Mouse (Mus musculus): Measurements from ENCODE around the gene Nptxr.

Gene Nptxr

GRCm38 (mm10) chr15:79790905-79791304, 13.7 kb downstream of the Nptxr start:
- no peak for DNase-seq (ENCODE audit: low read depth, low spot score)

- DNase-seq (ENCODE audit: low read depth, low spot score), result no peak
Observed at GRCm38 (mm10) chr15:79790111-79790510, 14.5 kb downstream of the Nptxr start.

DNA sequence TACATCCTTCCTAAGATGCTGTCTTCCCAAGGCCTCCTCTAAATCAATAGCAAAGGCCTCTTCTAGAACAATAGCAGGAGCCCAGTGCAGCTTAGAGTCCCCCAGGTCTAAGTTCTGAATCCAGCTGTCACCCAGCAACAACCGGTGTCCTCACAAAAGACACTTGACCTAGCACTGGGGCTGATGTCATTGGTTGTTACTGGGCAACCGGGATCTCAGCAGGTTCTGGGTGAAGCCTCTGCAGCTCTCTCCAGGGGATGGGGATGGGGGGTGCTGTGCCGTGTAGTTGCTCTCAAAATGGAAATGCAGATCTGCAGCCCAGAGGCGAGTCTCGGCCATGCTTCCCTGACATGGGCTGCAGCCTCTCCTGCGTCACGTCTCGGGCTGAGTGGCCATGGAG, 16.8 kb downstream of the Nptxr start:
- no peak for DNase-seq (ENCODE audit: low read depth, low spot score)

- DNase-seq (ENCODE audit: low read depth, low spot score), result no peak
Observed at GRCm38 (mm10) chr15:79785056-79785455, 19.5 kb downstream of the Nptxr start.

DNA sequence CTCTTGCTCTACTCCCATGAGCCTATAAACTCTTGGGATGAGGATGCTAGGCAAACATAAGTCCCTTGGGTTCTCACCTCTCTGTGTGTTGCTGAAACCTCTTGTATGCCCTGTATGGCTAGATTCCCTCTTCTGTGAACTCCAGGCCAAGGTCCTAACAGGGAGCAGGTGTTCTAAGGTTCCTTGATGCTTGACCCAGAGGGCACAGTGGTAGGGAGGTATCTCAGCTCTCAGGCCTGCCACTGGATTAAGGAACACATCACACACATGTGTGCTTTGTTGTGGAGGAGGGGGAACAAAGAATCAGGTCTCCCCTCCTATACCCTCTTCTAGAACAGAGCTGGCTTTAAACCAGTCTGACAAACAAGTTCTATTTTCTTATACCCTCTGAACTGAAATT, 26.8 kb downstream of the Nptxr start, which contains the start of gene Dnal4:
TSS of gene Dnal4 (minus strand) at position 101 of the 400 bp plus-strand sequence.
- DNase-seq (ENCODE audit: low read depth, low spot score), result no peak

GRCm38 (mm10) chr15:79775662-79776061, 28.9 kb downstream of the Nptxr start:
- no peak for DNase-seq (ENCODE audit: low read depth, low spot score)

GRCm38 (mm10) chr15:79774117-79775027, 30.2 kb downstream of the Nptxr start:
- DNase-seq (ENCODE audit: low read depth, low spot score), result peak; percentile 96

GRCm38 (mm10) chr15:79770629-79771240, 33.8 kb downstream of the Nptxr start:
- no peak for DNase-seq (ENCODE audit: low read depth, low spot score)

- no peak for DNase-seq (ENCODE audit: low read depth, low spot score)
Observed at GRCm38 (mm10) chr15:79768302-79768701, 36.3 kb downstream of the Nptxr start.

DNA sequence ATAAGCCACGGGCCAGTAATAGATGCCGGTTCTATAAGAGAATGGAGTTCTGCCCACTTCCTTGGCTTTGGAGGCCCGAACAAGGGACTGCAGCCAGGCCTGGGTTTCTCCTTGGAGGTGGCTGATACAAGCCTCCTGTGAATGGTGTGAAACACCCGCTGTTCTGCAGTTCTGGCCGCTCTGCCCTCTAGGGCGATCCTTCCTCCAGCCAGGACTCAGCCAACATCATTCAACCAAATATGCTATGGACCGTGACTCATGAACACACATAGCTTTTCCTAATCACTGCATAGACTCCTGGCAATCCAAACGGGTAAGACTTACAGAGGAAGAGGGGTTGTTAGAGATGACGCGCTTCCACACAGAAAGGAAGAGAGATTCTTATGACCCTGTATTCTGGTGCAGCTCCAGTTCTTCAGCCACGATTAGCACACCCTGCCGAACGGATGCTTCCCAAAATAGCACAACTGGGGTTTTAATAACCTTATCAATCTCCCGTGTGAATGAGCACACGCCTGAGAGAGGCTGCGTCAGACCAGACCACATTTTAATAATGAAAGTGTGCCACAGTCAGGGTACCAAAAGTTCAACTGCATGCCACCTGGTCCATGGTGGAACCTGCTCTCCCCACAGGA, 37.1 kb downstream of the Nptxr start:
- DNase-seq (ENCODE audit: low read depth, low spot score), result no peak

GRCm38 (mm10) chr15:79766586-79767071, 37.9 kb downstream of the Nptxr start:
- no peak for DNase-seq (ENCODE audit: low read depth, low spot score)

- no peak for DNase-seq (ENCODE audit: low read depth, low spot score)
Observed at GRCm38 (mm10) chr15:79766168-79766567, 38.4 kb downstream of the Nptxr start.

DNA sequence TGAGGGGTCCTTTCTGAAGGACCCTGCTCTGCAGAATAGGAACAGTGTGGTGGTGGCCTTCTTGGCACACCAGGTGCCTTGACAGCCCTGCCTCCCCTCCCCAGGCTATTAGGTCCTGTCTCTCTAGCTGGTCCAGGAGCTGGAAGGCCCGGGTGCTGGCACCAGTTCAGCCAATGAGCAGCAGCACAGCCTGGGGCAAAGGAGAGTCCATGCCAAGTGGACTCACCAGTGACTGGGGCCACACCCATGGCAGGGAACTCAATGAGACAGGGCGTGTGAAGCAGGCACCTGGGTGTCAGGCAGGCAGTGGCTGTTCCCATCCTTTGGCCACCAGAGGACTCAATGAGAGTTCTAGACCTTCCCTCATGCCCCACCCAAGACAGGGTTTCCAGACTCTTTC, 39.2 kb downstream of the Nptxr start:
- no peak for DNase-seq (ENCODE audit: low read depth, low spot score)

DNA sequence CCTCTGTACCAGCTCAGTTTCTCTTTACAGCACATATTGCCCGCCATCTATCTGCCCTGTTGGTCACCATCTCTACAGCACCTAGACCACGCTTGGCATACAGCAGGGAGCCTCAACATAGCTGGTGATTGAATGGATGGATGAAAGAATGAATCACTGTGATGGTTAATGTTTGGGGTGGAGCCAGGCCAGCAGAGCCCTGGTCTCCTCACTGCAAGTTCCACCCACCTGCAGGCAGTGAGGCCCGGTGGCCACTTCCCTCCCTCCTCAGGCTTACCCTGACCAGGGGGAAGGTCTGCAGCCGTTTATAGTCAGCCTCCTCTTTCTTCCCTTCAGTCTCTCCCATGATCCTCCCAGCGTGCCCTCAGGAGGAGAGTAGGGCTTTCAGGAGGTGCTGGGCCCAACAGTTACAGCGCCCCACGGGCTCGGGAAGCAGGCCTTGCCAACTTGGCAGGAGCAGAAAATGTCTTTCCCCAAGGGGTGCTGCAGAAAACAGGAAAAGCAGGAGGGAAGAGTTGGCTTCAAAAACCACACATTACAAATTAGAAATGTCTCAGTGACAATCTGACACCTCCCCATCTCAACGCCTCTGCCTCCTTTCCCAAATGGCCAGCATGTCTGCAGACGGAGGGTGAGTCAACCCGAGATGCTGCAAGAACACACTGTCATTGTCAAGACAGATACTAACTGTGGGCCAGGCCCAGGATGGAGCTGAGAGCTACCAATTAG, 39.9 kb downstream of the Nptxr start:
- DNase-seq (ENCODE audit: low read depth, low spot score), result no peak

DNA sequence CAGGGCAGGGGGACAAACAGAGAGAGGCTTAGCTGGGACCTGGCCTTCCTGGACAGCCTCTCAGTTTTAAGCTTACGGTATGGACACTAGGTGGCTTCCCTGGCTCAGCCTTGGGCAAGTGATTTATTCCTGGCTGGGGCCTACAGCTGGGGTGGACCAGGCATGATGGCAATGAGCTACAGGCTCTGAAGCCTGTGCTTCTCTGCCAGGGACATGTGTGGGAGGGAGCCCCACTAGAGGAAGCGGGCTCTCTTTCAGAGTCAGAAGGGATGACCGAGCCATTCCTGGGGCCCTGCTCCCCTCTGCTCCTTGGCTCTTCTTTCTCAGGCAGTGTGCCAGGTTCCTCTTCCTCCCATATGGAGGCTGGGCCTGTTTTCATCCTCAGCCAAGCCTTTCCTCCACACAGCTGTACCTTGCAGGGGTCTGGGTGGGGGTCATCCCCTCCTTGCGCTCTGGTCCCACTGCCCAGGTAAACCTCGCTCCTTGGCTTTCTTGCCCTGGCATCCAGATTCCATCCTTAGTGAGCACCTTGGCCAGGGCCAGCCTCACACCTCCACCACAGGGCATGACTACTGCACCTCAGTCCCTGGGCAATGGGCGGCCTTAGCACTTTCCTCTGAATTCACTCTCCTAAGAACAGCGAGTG, 40.8 kb downstream of the Nptxr start:
- no peak for DNase-seq (ENCODE audit: low read depth, low spot score)

DNA sequence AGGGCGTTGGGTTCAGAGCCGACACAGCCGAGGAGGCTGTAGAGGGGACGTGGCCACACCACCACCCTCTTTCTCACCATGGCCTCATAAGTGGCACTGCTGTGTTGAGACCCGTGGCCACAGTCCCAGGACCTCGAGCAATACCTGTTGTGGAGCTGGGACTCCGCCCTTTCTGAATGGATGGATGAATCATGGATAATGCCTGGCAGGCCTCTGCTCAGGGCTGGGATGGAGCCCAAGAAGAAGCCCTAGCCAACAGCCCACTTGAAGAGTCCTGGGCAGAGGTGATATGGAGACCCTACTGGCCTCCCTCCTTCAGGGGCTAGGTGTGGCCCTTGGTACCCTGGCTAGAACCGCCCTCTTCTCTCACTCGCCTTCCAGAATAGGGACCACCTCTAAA, 41.6 kb downstream of the Nptxr start:
- no peak for DNase-seq (ENCODE audit: low read depth, low spot score)

DNA sequence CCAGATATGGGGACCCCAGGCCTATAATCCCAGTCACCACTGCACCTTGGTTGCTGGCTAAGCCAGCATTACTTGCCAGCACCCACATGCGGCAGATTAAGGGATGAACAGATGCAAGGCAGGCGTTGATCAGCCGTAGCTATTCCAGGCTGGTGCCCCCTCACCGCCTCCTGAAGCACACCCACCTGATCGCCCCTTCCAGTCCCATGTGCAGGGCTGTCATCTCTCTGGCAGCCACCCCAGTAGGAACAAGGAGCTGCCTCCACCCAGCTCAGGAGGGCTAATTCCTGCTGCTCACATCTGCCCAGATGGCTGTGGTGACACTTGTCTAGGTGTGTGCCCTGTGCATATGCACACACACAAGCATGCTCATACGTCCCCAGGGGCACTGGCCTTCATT, 43.6 kb downstream of the Nptxr start:
- no peak for DNase-seq (ENCODE audit: low read depth, low spot score)

- DNase-seq (ENCODE audit: low read depth, low spot score), result no peak
Observed at GRCm38 (mm10) chr15:79757118-79757517, 47.4 kb downstream of the Nptxr start.

DNA sequence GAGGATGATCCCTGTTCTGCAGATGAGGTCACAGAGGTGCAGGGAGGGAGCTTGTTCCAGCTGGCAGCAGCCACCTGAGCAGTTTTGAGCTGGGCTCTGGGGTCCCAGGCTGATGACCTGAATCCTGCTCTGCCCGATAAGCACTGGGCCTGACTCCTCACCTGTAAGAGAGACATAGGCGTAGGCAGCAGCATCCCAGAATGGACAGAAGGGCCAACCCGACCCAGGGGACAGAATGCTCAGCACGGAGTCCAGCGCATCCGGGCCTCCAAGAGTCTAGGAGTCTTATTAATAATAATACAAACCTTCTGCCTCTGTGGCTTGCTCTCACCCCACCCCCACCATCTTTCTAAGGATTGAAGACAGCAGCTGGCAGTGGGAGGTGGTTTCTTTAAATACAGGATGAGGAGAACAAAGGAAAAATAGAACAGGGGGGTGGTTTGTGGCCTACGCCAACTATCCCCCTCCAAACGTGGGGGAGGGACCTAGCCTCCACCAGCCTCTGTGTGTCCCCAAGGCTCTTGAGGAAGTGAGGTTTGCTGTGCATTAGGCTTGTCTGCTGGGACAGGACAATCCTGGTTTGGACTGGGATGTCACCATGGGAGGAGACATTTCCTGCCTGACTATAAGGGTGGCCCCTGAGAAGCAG, 48.5 kb downstream of the Nptxr start:
- DNase-seq (ENCODE audit: low read depth, low spot score), result no peak

DNA sequence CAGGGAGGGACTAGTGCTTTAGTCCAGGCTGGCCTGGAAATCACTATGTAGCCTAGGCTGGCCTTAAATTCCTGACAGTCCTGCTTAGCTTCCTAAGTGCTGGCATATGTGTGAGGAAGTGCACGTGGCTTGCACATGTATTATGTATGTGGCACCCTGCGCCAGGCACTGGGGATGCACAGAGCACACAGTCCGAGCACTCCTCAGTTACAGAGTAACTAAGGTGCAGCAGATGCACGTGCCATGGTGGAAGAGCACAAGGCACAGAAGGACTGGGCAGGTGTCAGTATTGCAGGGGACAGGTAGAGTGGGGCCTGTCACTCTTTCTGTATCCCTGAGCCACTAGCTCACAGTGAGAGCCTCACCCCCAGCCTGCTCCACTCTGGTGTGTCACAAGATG, 49.4 kb downstream of the Nptxr start:
- DNase-seq (ENCODE audit: low read depth, low spot score), result no peak

GRCm38 (mm10) chr15:79753873-79754272, 50.7 kb downstream of the Nptxr start:
- DNase-seq (ENCODE audit: low read depth, low spot score), result no peak

Measured in brain, embryonic 18.5 days (tissue).